Mouse (Mus musculus) midbrain, embryonic 12.5 days (tissue): ENCODE data around the gene G6pc3. TPM values are rescaled to one million over a fixed set of nuclear protein-coding genes. Genes with fewer than 3 reads are reported as not detected.

Experiments
- ATAC-seq: fragments of 200-750 bp; cut with Nextera tagmentation; 2 replicates; pipeline ENCODE4 v1.8.0; 2017; ENCODE audit warnings: low read depth, moderate TSS enrichment, moderate library complexity; ENCODE audit not compliant: low FRiP score
- H3K27ac ChIP-seq: fragments of 300-500 bp; sonication (generic); replicated peaks from 2 replicates; pipeline ENCODE4 v1.5.1; 2016; ENCODE audit warnings: mild to moderate bottlenecking
- H3K27me3 ChIP-seq: fragments of 300-500 bp; sonication (generic); 2 replicates; pipeline ENCODE4 v1.6.1; 2016; ENCODE audit warnings: mild to moderate bottlenecking
- H3K36me3 ChIP-seq: fragments of 300-500 bp; sonication (generic); 2 replicates; pipeline ENCODE4 v1.6.1; 2016
- H3K4me1 ChIP-seq: fragments of 300-500 bp; sonication (generic); 2 replicates; pipeline ENCODE4 v1.6.1; 2016
- H3K4me2 ChIP-seq: fragments of 300-500 bp; sonication (generic); replicated peaks from 2 replicates; pipeline ENCODE4 v1.6.1; 2016; ENCODE audit warnings: mild to moderate bottlenecking, moderate library complexity
- H3K4me3 ChIP-seq: fragments of 300-500 bp; sonication (generic); 2 replicates; pipeline ENCODE4 v1.5.1; 2016; ENCODE audit warnings: mild to moderate bottlenecking
- H3K9ac ChIP-seq: fragments of 300-500 bp; sonication (generic); replicated peaks from 2 replicates; pipeline ENCODE4 v1.6.1; 2016; ENCODE audit warnings: mild to moderate bottlenecking, moderate library complexity
- H3K9me3 ChIP-seq: fragments of 300-500 bp; sonication (generic); 2 replicates; pipeline ENCODE4 v1.6.1; 2016; ENCODE audit warnings: mild to moderate bottlenecking
- WGBS: fragments of 180-500 bp; shearing (Covaris S2); methylation state at CpG from one replicate; pipeline ENCODE4 v1.1.7; 2016; 5-methylcytosine and 5-hydroxymethylcytosine counted together
- polyA plus RNA-seq: library from polyadenylated mRNA; unstranded; fragments of >200 nt; fragmentation: Nextera tagmentation; extraction: Ambion mirVana; gene quantifications from 2 replicates; pipeline ENCODE4 v1.2.1, GENCODE M21; 2016

Gene G6pc3
- polyA plus RNA-seq, 1 experiment from 2014 or later = 29.7 TPM

DNA sequence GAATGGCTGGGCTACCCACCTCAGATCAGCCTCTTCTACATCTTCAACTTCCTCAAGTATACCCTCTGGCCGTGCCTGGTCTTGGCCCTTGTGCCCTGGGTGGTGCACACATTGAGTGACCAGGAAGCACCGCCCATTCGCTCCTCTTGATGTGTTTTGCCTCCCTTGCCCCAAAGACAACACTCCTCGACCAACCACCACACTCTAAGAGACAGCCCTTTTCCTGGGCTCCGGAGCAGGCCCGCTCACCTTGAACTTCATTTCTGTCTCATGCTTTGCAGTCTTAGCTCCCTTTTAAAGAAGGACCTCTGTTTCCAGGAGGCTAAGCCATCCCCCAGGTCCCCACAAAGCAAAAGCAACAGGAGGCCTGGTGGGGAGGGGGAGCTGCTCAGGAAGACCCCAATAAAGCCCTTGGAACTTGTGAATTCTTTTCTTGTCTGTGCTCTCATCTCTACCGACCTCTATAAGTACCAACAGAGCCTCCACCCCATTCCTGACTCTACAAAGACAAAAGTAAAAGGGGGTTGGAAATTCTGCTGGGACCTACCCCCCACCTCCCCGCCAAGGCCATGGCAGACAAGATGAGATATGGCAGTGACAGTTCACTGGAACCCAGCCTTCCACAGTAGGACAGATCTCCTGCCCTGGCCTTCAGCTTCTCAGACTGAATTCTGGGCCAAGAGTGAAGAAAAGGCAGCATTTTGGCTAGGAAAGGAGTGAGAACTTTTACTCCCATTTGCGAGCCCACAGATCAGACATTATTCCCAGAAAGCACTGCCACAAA, 4.4 kb downstream of the G6pc3 start:
- no peak overlapping the region for H3K9ac ChIP-seq
- H3K27ac ChIP-seq = no peak overlapping the region
- no peaks in the 10 kb centered on the region for H3K27me3 ChIP-seq
- H3K4me1 ChIP-seq = peaks cover 16% of the 10 kb centered on the region
- H3K4me3 ChIP-seq = no peak overlapping the region
- WGBS = 84% methylated on average over 9 of the region's 9 CpGs
- no peaks in the 10 kb centered on the region for H3K9me3 ChIP-seq
- peaks cover 63% of the 10 kb centered on the region for H3K36me3 ChIP-seq
- no peak overlapping the region for H3K4me2 ChIP-seq
- no peak for ATAC-seq

DNA sequence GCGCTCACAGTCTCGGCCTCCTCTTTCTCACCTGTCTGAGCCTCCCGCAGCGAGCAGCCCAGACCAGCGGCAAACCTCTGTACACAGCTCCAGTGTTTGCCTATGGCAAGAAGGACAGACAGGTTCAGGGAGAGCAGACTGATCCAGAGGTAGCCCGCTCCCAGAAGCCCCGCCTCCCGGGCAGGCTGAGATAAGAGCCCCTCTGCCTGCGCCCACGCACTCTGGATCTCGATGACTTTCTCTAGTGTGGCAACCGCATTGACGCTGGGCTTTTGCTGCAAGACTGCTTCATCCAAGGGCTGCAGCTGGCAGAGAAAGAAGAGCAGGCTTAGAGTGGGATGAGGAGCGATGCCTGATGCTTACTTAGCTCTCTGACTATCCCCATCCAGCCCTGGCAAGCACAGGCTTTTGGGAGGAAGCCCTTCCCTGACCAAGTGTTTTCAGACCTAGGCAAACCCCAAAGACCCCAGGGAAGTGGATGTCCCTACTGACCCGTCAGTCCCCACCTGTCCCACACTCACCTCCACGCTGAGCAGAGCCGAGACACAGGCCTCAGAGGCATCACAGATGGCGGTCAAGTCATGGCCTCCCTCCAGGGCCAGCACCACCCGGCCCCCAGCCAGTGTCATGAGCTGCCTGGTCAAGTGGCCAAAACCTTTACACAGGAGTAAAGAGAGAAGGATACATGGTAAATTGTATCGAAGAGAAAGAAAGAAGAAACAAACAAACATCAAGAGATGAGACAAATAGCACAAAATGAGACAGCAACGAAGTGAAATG, 6.8 kb downstream of the G6pc3 start:
- peaks cover 86% of the 10 kb centered on the region for H3K36me3 ChIP-seq
- WGBS = 86% methylated on average over 21 of the region's 21 CpGs
- no peaks in the 10 kb centered on the region for H3K27me3 ChIP-seq
- no peak overlapping the region for H3K27ac ChIP-seq
- H3K4me3 ChIP-seq = no peak overlapping the region
- H3K9me3 ChIP-seq = no peaks in the 10 kb centered on the region
- H3K4me2 ChIP-seq = no peak overlapping the region
- 0 out of 2 replicates have a peak, but pooled peaks cover 2% of the 10 kb centered on the region for H3K4me1 ChIP-seq
- no peak for ATAC-seq
- no peak overlapping the region for H3K9ac ChIP-seq

DNA sequence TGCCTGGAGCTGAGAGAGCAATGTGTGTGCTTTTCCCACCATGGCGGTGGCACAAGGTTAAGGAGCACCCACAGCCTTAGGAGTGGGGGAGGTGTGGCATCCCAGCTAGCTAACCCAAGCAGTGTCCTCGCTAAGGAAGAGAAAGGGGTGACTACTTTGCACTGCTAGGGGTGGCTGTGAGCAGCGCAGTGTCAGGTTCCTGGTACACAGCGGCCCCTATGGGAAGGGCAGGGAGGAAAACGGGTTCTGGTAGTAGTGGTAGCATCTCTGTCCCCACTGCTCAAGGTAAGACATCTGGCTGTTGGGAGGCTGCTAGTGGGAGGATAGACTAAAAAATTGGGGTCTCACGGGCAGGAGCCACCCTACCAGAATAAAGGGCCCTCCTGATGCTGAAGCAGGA, 8.8 kb downstream of the G6pc3 start:
- Histone ChIP-seq H3K9ac (no peak overlapping the region), H3K27ac (no peak overlapping the region), H3K4me1 (no peaks in the 10 kb centered on the region), H3K4me2 (no peak overlapping the region), H3K4me3 (no peak overlapping the region), H3K27me3 (no peaks in the 10 kb centered on the region), H3K9me3 (no peaks in the 10 kb centered on the region), H3K36me3 (peaks cover 99% of the 10 kb centered on the region)
- 59% methylated on average over 6 of the region's 6 CpGs for WGBS
- no peak for ATAC-seq

DNA sequence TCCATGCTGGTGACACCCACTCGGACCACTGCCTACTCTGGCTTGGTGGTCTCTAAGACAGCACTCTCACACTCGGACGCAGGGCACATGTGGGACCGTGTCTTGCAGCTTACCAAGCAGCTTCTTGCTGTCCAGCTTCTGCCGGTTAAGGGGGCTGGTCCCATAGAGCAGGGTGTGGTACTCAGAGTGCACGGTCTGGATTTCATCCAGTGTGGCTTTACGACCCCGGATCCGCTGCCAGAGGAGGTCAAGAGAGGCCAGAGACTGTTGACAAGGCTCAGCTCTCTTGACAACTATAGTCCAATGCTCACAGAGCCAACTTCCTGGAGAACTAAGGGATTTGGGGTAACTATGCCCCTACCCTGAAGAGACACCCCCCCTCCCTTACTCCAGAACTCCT, 10.4 kb downstream of the G6pc3 start:
- Histone ChIP-seq H3K4me3 (no peak overlapping the region), H3K36me3 (peaks cover 100% of the 10 kb centered on the region), H3K27ac (no peak overlapping the region), H3K4me2 (no peak overlapping the region), H3K27me3 (no peaks in the 10 kb centered on the region), H3K9me3 (no peaks in the 10 kb centered on the region), H3K9ac (no peak overlapping the region), H3K4me1 (no peaks in the 10 kb centered on the region)
- ATAC-seq = no peak
- WGBS = 90% methylated on average over 9 of the region's 9 CpGs

DNA sequence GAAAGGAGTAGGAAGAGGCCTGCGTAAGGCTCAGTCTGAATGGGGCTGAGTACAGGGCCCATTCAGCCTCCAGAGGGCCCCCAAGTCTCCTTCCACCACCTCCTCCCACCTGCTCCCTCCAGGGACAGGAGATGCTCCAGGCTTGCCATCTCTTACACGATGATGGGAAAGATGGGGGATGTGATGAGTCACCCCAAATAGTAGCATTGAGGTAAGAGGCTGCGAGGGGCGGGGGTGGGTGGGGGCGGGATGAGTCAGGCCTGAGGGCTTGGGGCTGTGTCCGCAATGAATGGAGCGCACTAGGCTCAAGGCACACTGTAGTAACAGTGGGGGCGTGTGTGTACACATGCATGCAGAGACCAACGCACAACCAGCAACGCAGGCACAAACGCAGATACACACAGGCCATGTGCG, 12.0 kb downstream of the G6pc3 start:
- Histone ChIP-seq H3K4me3 (no peak overlapping the region), H3K4me2 (no peak overlapping the region), H3K36me3 (peaks cover 100% of the 10 kb centered on the region), H3K9ac (no peak overlapping the region), H3K9me3 (no peaks in the 10 kb centered on the region), H3K27me3 (no peaks in the 10 kb centered on the region), H3K4me1 (peaks cover 1% of the 10 kb centered on the region; the same call in 1 of the 2 replicates), H3K27ac (no peak overlapping the region)
- ATAC-seq = no peak
- 71% methylated on average over 12 of the region's 12 CpGs for WGBS

DNA sequence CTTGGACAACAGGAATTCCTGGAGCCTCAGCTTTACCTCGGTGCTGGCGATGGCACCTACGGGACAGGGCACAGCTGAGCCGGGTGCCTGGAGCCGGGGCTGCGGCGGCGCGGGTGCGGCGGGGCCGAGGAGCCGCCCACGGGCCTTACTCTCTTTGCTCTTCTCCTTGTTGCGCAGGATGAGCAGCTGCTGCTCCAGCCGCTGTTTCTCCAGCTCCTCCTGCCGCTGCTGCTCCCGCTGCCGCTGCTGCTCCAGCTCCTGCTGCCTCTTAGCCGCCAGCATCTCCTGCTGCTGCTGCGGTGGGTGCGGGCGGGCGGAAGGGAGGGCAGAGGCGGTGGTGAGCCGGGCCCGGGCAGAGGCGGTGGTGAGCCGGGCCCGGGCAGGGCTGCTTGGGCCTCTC, 17.1 kb downstream of the G6pc3 start:
- Histone ChIP-seq H3K9me3 (no peaks in the 10 kb centered on the region), H3K27me3 (no peaks in the 10 kb centered on the region), H3K36me3 (peaks cover 58% of the 10 kb centered on the region), H3K4me1 (peaks cover 34% of the 10 kb centered on the region), H3K27ac (no peak overlapping the region), H3K4me2 (no peak overlapping the region), H3K4me3 (no peak overlapping the region; the same call in 1 of the 2 replicates), H3K9ac (no peak overlapping the region)
- 60% methylated on average over 28 of the region's 30 CpGs for WGBS
- no peak for ATAC-seq

DNA sequence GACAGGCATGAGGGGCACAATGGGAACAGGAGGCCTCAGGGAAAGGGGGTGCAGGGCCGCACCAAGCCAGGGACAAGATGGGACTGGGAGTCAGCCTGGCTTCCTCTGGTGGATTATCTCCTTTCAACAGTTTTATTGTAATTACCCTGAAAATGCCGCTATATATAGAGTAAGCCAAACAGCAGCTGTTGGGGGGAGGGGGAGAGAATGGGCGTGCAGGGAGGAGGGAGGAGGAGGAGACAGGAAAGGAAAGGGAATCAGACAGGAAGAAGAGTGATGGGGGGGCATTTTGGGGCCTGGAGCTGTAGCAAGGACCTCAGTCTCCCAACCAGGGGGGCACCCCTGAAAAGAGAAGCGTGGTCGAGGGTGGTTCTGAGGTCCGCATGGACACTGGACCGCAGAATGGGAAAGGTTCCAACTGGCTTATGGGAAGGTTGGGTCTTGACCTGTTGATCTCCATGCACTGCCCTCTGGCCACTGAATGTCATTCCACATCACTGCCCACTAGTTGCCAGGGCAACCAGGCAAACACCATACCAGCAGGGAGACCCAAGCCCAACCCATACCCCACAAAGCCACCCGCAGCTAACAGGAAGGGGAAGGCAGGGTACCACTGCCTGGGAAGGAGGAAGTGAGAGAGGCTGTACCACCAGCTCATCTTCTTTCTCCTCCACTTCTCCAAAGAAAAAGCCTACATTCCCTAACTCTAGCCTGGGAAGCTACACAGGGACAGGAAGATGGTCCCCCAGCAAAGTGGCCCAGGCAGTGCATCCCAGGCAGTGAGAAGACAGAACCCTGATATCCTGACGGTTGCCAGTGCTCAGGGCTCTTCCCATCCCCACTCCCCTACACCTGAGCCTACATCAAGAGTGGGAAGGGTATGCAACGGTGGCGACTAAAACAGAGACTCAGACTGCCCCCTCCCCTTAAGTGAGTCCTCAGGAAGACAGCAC, 18.7 kb downstream of the G6pc3 start:
- H3K9me3 ChIP-seq = no peaks in the 10 kb centered on the region
- H3K27me3 ChIP-seq = no peaks in the 10 kb centered on the region
- H3K4me3 ChIP-seq = no peak overlapping the region
- no peak; the same call in 1 of the 2 replicates for ATAC-seq
- peak overlapping the region; percentile 64 for H3K27ac ChIP-seq
- peaks cover 41% of the 10 kb centered on the region for H3K36me3 ChIP-seq
- peaks cover 36% of the 10 kb centered on the region for H3K4me1 ChIP-seq
- H3K9ac ChIP-seq = peak overlapping the region; percentile 41
- 24% methylated on average over 11 of the region's 11 CpGs for WGBS
- H3K4me2 ChIP-seq = peak overlapping the region; percentile 11; the same call in 1 of the 2 replicates

DNA sequence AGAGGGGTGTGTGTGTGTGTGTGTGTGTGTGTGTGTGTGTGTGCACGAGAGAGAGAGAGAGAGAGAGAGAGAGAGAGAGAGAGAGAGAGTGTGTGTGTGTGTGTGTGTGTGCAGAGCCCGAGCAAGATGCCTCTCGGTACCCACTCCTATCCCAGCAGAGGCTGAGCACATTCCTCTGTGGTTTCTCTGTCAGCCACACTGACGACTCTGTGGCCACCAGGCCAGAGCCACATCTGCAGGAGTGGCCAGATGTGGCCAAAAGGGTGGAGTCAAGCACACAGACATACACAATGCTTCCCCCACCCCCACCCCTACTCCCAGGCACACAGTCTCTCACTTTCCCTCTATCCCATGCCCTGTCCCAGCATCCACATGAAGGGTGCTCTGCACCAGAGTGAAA, 19.4 kb downstream of the G6pc3 start:
- no peak overlapping the region for H3K9ac ChIP-seq
- no peak overlapping the region for H3K4me2 ChIP-seq
- no peaks in the 10 kb centered on the region for H3K9me3 ChIP-seq
- H3K4me1 ChIP-seq = peaks cover 36% of the 10 kb centered on the region
- peaks cover 34% of the 10 kb centered on the region for H3K36me3 ChIP-seq
- no peaks in the 10 kb centered on the region for H3K27me3 ChIP-seq
- 26% methylated on average over 4 of the region's 4 CpGs for WGBS
- H3K27ac ChIP-seq = peak overlapping the region; percentile 64
- no peak overlapping the region for H3K4me3 ChIP-seq
- ATAC-seq = no peak

DNA sequence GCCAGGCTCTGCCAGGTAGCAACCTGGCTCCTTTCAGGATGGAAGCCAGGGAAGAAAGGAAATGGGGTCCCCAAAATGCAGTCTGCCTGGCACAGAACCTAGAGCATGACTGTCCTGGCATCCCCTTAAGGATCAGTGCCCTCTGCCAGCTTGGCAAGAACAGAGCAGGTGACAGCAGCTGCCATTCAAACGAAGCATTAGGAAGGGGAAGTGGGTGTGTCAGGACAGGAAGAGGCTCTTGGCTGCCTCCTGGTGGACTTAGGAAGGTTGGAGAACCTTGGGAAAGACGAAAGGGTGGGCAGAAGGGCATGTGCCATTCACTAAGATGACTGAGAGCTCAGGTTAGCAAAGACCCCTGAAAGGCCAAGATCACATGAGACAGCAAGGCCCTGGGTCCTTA, 20.3 kb downstream of the G6pc3 start:
- Histone ChIP-seq H3K9me3 (no peaks in the 10 kb centered on the region), H3K4me3 (no peak overlapping the region), H3K27ac (no peak overlapping the region), H3K4me1 (peaks cover 43% of the 10 kb centered on the region), H3K4me2 (no peak overlapping the region), H3K9ac (no peak overlapping the region), H3K27me3 (no peaks in the 10 kb centered on the region), H3K36me3 (peaks cover 25% of the 10 kb centered on the region)
- ATAC-seq = no peak
- 18% methylated on average over 2 of the region's 2 CpGs for WGBS

DNA sequence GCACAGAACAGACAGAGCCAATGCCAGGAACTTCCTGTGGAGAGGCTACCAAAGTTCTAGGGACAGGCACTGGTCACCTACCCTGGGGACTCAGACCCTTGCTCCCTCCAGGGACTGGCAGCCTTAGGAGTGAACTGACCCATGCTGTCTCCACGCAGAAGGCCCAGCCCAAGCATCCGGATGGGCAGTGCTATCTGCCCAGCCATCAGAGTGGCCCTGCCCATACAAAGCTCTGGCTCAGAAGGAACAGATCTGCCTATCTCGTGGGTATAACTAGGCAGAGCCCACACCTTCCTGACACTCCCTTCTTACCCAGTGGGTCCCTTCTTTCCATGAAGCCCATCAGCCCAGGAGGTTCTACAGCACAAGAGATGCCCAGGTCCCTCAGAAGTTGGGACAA, 20.8 kb downstream of the G6pc3 start:
- no peak overlapping the region for H3K9ac ChIP-seq

DNA sequence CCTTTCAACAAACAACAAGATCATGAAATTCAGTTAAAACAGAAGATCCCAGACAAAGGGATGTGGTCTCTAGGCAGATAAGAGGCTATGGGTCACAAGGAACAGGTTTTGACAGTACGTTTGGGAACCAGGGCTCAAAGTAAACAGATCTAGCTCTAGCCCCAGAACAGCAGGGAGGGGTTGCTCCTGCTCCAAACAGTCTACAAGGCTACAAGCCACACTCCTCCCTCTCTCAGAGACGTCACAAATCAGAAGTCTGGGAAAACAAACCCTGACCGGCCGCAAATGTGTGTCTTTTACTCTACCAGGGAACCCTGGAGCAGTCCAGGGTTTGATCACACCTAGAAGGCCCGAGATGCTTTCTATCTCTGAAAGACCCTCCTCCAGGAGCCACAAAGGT, 21.6 kb downstream of the G6pc3 start:
- Histone ChIP-seq H3K4me1 (peaks cover 54% of the 10 kb centered on the region), H3K4me3 (no peak overlapping the region), H3K36me3 (peaks cover 12% of the 10 kb centered on the region), H3K27me3 (no peaks in the 10 kb centered on the region), H3K9me3 (no peaks in the 10 kb centered on the region), H3K27ac (no peak overlapping the region; the same call in 1 of the 2 replicates), H3K9ac (no peak overlapping the region), H3K4me2 (no peak overlapping the region)
- ATAC-seq = no peak
- 64% methylated on average over 5 of the region's 5 CpGs for WGBS

More for the DNA sequence above, 20.8 kb downstream of the G6pc3 start:
- Histone ChIP-seq H3K4me3 (no peak overlapping the region), H3K36me3 (peaks cover 21% of the 10 kb centered on the region), H3K27me3 (no peaks in the 10 kb centered on the region), H3K4me2 (no peak overlapping the region), H3K27ac (no peak overlapping the region), H3K4me1 (peaks cover 46% of the 10 kb centered on the region), H3K9me3 (no peaks in the 10 kb centered on the region)
- WGBS = 61% methylated on average over 3 of the region's 3 CpGs
- ATAC-seq = no peak
